Mouse (Mus musculus) skeletal muscle tissue, adult 2 months (tissue): ENCODE measurements around the gene Mbd3.

Experiments
- DNase-seq: peaks from one replicate; pipeline ENCODE4 v3.0.0-alpha.2; 2012; ENCODE audit warnings: low read depth, low spot score

The Mbd3 gene

DNA sequence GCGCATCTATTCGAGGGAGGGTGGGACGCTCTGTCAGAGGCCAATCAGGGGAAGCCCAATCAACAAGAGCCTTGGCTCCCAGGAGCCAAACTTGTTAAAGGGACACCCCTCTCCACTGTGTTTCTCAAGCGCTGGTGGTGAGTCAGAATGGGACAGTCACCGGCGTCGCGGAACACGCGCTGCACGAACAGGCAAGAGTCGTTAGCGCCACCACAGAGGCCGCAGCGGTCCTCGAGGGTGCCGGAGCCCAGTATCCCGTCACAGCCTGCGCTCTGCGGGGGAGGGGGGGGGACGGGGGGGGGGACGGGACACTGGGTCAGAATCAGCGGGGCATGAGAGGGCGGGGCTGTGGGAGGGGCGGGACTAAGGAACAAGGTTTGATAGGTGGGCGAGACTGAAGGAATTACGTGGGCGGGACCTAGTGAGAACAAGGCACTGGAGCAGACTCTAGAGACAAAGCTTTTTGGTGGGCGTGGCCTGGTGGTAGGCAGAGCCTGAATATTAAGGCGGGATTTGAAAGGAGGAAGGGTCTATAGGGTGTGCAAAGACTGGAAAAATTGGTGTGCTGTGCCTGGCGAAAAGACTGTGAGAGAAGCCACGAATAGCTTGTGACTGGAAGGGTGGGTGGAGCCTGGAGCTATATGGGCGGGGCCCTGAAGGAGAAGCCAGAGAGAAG is 56.5 kb downstream of the Mbd3 start:
- DNase-seq = peak; percentile 62
